26 mouse cellular contexts compared by ENCODE assay signal in genomic region chr6:135326847-135327246, GRCm38 (mm10). TPM values are rescaled to one million over a fixed set of nuclear protein-coding genes. Genes with fewer than 3 reads are reported as not detected.
A peak's percentile ranks its signal among the peaks of the same experiment; 100 is the strongest.
DNase-seq lines count a peak whose midpoint lies in the region; ATAC-seq and TF ChIP-seq lines count a peak whose summit lies in the region.
"Had no signal": no experiment of that assay in that cellular context is flagged by ENCODE, and none has a peak within 500 bp of the region (broad histone marks: within the 10 kb centered on the region; RNA-seq: fewer than 3 reads in every experiment).

No protein-coding gene starts in this region.

- H3K36me3 ChIP-seq in intestine, embryonic 16.5 days (ENCODE audit: control insufficient read depth, insufficient read depth, low read length), result no peaks in the 10 kb centered on the region
- no peaks in the 10 kb centered on the region for H3K36me3 ChIP-seq in small intestine, adult 2 months (ENCODE audit: control insufficient read depth, insufficient read depth, low read length)
- H3K36me3 ChIP-seq in stomach, postnatal 0 days (ENCODE audit: control insufficient read depth, insufficient read depth, low read length), result no peaks in the 10 kb centered on the region
- H3K36me3 ChIP-seq: embryonic facial prominence, embryonic 13.5 days; embryonic facial prominence, embryonic 15.5 days; forebrain, embryonic 10.5 days; forebrain, embryonic 12.5 days had no signal

- H3K9me3 ChIP-seq in intestine, embryonic 16.5 days (ENCODE audit: control insufficient read depth, low read length), result no peaks in the 10 kb centered on the region
- no peaks in the 10 kb centered on the region for H3K9me3 ChIP-seq in stomach, postnatal 0 days (ENCODE audit: control insufficient read depth, low read length)
- H3K9me3 ChIP-seq: embryonic facial prominence, embryonic 13.5 days; embryonic facial prominence, embryonic 15.5 days; forebrain, embryonic 10.5 days; forebrain, embryonic 12.5 days had no signal

- TF ChIP-seq CTCF in small intestine, adult 2 months (IDR thresholded peaks at IDR 0.05; ENCODE audit: extremely low read depth, insufficient read length, insufficient replicate concordance, low read depth, low read length), result no peak
- TF ChIP-seq CTCF in stomach, postnatal 0 days (IDR thresholded peaks at IDR 0.05; ENCODE audit: low read depth), result no peak

- TF ChIP-seq POLR2A in small intestine, adult 2 months (IDR thresholded peaks at IDR 0.05; ENCODE audit: low read depth, low read length), result no peak

- H3K27ac ChIP-seq in intestine, embryonic 16.5 days (ENCODE audit: low read length), result peak overlapping the region; percentile 52; the same call in 1 of the 2 replicates
- H3K27ac ChIP-seq in small intestine, adult 2 months (ENCODE audit: insufficient read depth, low read depth, low read length), result peak overlapping the region; percentile 88
- H3K27ac ChIP-seq in stomach, postnatal 0 days (replicated peaks), result no peak overlapping the region
- H3K27ac ChIP-seq: embryonic facial prominence, embryonic 13.5 days; embryonic facial prominence, embryonic 15.5 days; forebrain, embryonic 10.5 days; forebrain, embryonic 12.5 days had no signal

- WGBS in intestine, embryonic 16.5 days, result 67% methylated on average over 7 of the region's 7 CpGs
- 41% methylated on average over 7 of the region's 7 CpGs for WGBS in small intestine, adult 2 months
- 72% methylated on average over 7 of the region's 7 CpGs for WGBS in stomach, postnatal 0 days

- 0 out of 2 replicates have a peak overlapping the region, but pooled peaks have one; percentile 5 for H3K4me2 ChIP-seq in intestine, embryonic 16.5 days (ENCODE audit: low read depth, low read length)
- H3K4me2 ChIP-seq in stomach, postnatal 0 days (replicated peaks; ENCODE audit: low read depth), result no peak overlapping the region
- H3K4me2 ChIP-seq: embryonic facial prominence, embryonic 13.5 days; embryonic facial prominence, embryonic 15.5 days; forebrain, embryonic 12.5 days had no signal

- H3K9ac ChIP-seq in intestine, embryonic 16.5 days (ENCODE audit: low read depth, low read length), result no peak overlapping the region
- no peak overlapping the region for H3K9ac ChIP-seq in stomach, postnatal 0 days (ENCODE audit: low read length)
- H3K9ac ChIP-seq: embryonic facial prominence, embryonic 13.5 days; embryonic facial prominence, embryonic 15.5 days; forebrain, embryonic 12.5 days had no signal

- H3K27me3 ChIP-seq in intestine, embryonic 16.5 days (replicated peaks; ENCODE audit: control insufficient read depth, insufficient read depth, low read length), result no peaks in the 10 kb centered on the region
- no peaks in the 10 kb centered on the region for H3K27me3 ChIP-seq in small intestine, adult 2 months (ENCODE audit: control insufficient read depth, insufficient read depth, low read length)
- no peaks in the 10 kb centered on the region for H3K27me3 ChIP-seq in stomach, postnatal 0 days (ENCODE audit: control insufficient read depth, insufficient read depth, low read length)
- H3K27me3 ChIP-seq: embryonic facial prominence, embryonic 13.5 days; embryonic facial prominence, embryonic 15.5 days; forebrain, embryonic 12.5 days had no signal

- ATAC-seq in intestine, embryonic 16.5 days, result peak; percentile 61
- peak; percentile 58 for ATAC-seq in stomach, postnatal 0 days (ENCODE audit: low FRiP score, low TSS enrichment)
- ATAC-seq: forebrain, embryonic 14.5 days; forebrain, embryonic 16.5 days had no signal

- TF ChIP-seq EP300 in stomach, postnatal 0 days (optimal IDR thresholded peaks at IDR 0.05), result no peak

- H3K4me1 ChIP-seq in intestine, embryonic 16.5 days (ENCODE audit: control insufficient read depth, insufficient read depth, low read length), result peaks cover 33% of the 10 kb centered on the region
- peaks cover 39% of the 10 kb centered on the region for H3K4me1 ChIP-seq in small intestine, adult 2 months (ENCODE audit: control insufficient read depth, insufficient read depth, insufficient read length, low read length)
- 0 out of 2 replicates have a peak, but pooled peaks cover 2% of the 10 kb centered on the region for H3K4me1 ChIP-seq in stomach, postnatal 0 days (replicated peaks; ENCODE audit: control insufficient read depth, insufficient read depth)

- peak; percentile 31 for DNase-seq in stomach, postnatal 0 days (ENCODE audit: low spot score)
- no peak for DNase-seq in adrenal gland, adult 8-10 months
- no peak for DNase-seq in spleen, postnatal 4 days (ENCODE audit: low spot score in 2 of 2)
- DNase-seq in frontal cortex, postnatal 10 days (ENCODE audit: low spot score in 2 of 2), result no peak
- no peak for DNase-seq in kidney, adult 18-20 months
- DNase-seq: adrenal gland, adult 2 months; adrenal gland, postnatal 14 days; adrenal gland, postnatal 36 days; cerebellum, adult 18-20 months; cerebellum, adult 8-10 months; cerebellum, adult 9-11 months; cerebellum, postnatal 14 days; cerebellum, postnatal 36 days; embryo, embryonic 11 days had no signal

- H3K4me3 ChIP-seq in intestine, embryonic 16.5 days (ENCODE audit: low read length), result no peak overlapping the region
- H3K4me3 ChIP-seq in small intestine, adult 2 months (ENCODE audit: low read depth, low read length), result no peak overlapping the region
- H3K4me3 ChIP-seq in stomach, postnatal 0 days (ENCODE audit: low read depth, low read length), result no peak overlapping the region
- H3K4me3 ChIP-seq: embryonic facial prominence, embryonic 13.5 days; embryonic facial prominence, embryonic 15.5 days; erythroblast, embryonic 14.5 days; forebrain, embryonic 10.5 days; forebrain, embryonic 12.5 days had no signal

RNA-seq across cellular contexts. Expression of gene Pbp2, which starts 16.6 kb away (rescaled TPM):
- 0.10 and 0.11 TPM in 2 replicates for polyA plus RNA-seq in intestine, embryonic 16.5 days (2015; fragmentation: Nextera tagmentation; extraction: Ambion mirVana)
- polyA plus RNA-seq in small intestine, adult 2 months (2012; rRNA removed), result not detected in 2 replicates
- 3.5 and 4.5 TPM in 2 replicates for polyA plus RNA-seq in stomach, postnatal 0 days (2015; fragmentation: Nextera tagmentation; extraction: Ambion mirVana)
- total RNA-seq in adrenal gland, adult 8-10 months (2022), result not detected
- total RNA-seq: adrenal gland, adult 2 months; adrenal gland, postnatal 14 days; adrenal gland, postnatal 36 days; common myeloid progenitor, adult 5-6 weeks; MEL had no signal
- polyA plus RNA-seq: adrenal gland, adult 2 months; embryonic facial prominence, embryonic 11.5 days; embryonic facial prominence, embryonic 13.5 days; erythroblast, embryonic 14.5 days; forebrain, embryonic 10.5 days; forebrain, embryonic 12.5 days; forebrain, embryonic 14.5 days; forebrain, embryonic 16.5 days had no signal

RNA-seq across cellular contexts. Expression of gene Emp1, which starts 35.5 kb away (rescaled TPM):
- polyA plus RNA-seq in intestine, embryonic 16.5 days (2015; fragmentation: Nextera tagmentation; extraction: Ambion mirVana), result 46.2 and 59.7 TPM in 2 replicates
- polyA plus RNA-seq in small intestine, adult 2 months (2012; rRNA removed), result 131 and 234 TPM in 2 replicates
- 88.1 and 105 TPM in 2 replicates for polyA plus RNA-seq in stomach, postnatal 0 days (2015; fragmentation: Nextera tagmentation; extraction: Ambion mirVana)
- 10 to 100 TPM; 19.4 to 64.7 (median 34.7) TPM for total RNA-seq in adrenal gland, adult 8-10 months (2022)
- total RNA-seq: MEL had no signal
- polyA plus RNA-seq: erythroblast, embryonic 14.5 days had no signal
